Mouse (Mus musculus): ENCODE measurements around the gene Lrrc74b.
"Not testable (repeated sequence)": the region's sequence is repeated elsewhere in the genome, so short reads cannot be mapped to it uniquely, and the experiment has no call there.

GRCm38 (mm10) chr16:17508031-17508430 is 53.0 kb downstream of the Lrrc74b start:
- not testable (repeated sequence) for TF ChIP-seq CTCF, EP300 (IDR thresholded peaks at IDR 0.05; ENCODE audit: low read depth)

All from liver, postnatal 0 days (tissue).